Mouse (Mus musculus) skeletal muscle tissue, adult 2 months (tissue): ENCODE measurements at regions not wholly inside any gene's neighbourhood (a gene's known extent, or its start where the extent isn't known, plus 50 kb on each side); places are given as distances from the start of the nearest gene placed in this dataset.
"Not testable (repeated sequence)": the region's sequence is repeated elsewhere in the genome, so short reads cannot be mapped to it uniquely, and the experiment has no call there.

ENCODE experiments used
- DNase-seq: peaks from one replicate; pipeline ENCODE4 v3.0.0-alpha.2; 2012; ENCODE audit warnings: low read depth, low spot score

GRCm38 (mm10) chr3:20892916-20893430 is 526.0 kb upstream of the Agtr1b start:
- no peak for DNase-seq

- no peak for DNase-seq
These were observed 497.3 kb upstream of the Agtr1b start for GRCm38 (mm10) chr3:20864241-20864640.

GRCm38 (mm10) chr3:20831038-20831437 is 464.1 kb upstream of the Agtr1b start:
- no peak for DNase-seq

GRCm38 (mm10) chr3:20829391-20829790 is 462.4 kb upstream of the Agtr1b start:
- peak; percentile 40 for DNase-seq

GRCm38 (mm10) chr3:20828811-20829210 is 461.8 kb upstream of the Agtr1b start:
- no peak for DNase-seq

- DNase-seq = no peak
These were observed 458.8 kb upstream of the Agtr1b start for GRCm38 (mm10) chr3:20825661-20826334.

- DNase-seq = peak; percentile 19
These were observed 455.2 kb upstream of the Agtr1b start for GRCm38 (mm10) chr3:20822226-20822625.

- no peak for DNase-seq
These were observed 454.7 kb upstream of the Agtr1b start for GRCm38 (mm10) chr3:20821712-20822111.

GRCm38 (mm10) chr3:20820047-20820446 is 453.1 kb upstream of the Agtr1b start:
- DNase-seq = no peak

- no peak for DNase-seq
These were observed 452.6 kb upstream of the Agtr1b start for GRCm38 (mm10) chr3:20819586-20819985.

- no peak for DNase-seq
These were observed 449.6 kb upstream of the Agtr1b start for GRCm38 (mm10) chr3:20816613-20817012.

GRCm38 (mm10) chr3:20794256-20794655 is 427.3 kb upstream of the Agtr1b start:
- peak; percentile 67 for DNase-seq

- DNase-seq = peak; percentile 62
These were observed 425.5 kb upstream of the Agtr1b start for GRCm38 (mm10) chr3:20792503-20792902.

- no peak for DNase-seq
These were observed 410.9 kb upstream of the Agtr1b start for GRCm38 (mm10) chr3:20777883-20778282.

- no peak for DNase-seq
These were observed 410.0 kb upstream of the Agtr1b start for GRCm38 (mm10) chr3:20776964-20777304.

GRCm38 (mm10) chr3:20776128-20776963 is 409.4 kb upstream of the Agtr1b start:
- DNase-seq = no peak

GRCm38 (mm10) chr3:20734302-20734701 is 367.3 kb upstream of the Agtr1b start:
- no peak for DNase-seq

- no peak for DNase-seq
These were observed 365.0 kb upstream of the Agtr1b start for GRCm38 (mm10) chr3:20732005-20732404.

GRCm38 (mm10) chr3:20730481-20730880 is 363.5 kb upstream of the Agtr1b start:
- DNase-seq = no peak

- DNase-seq = not testable (repeated sequence)
These were observed 362.8 kb upstream of the Agtr1b start for GRCm38 (mm10) chr3:20729776-20730175.

GRCm38 (mm10) chr3:20714671-20715070 is 347.7 kb upstream of the Agtr1b start:
- DNase-seq = no peak

- no peak for DNase-seq
These were observed 342.7 kb upstream of the Agtr1b start for GRCm38 (mm10) chr3:20709661-20710060.

GRCm38 (mm10) chr3:20695322-20695859 is 328.4 kb upstream of the Agtr1b start:
- no peak for DNase-seq
